Comparison of ENCODE assay signal across 12 mouse cellular contexts in the genomic region with DNA sequence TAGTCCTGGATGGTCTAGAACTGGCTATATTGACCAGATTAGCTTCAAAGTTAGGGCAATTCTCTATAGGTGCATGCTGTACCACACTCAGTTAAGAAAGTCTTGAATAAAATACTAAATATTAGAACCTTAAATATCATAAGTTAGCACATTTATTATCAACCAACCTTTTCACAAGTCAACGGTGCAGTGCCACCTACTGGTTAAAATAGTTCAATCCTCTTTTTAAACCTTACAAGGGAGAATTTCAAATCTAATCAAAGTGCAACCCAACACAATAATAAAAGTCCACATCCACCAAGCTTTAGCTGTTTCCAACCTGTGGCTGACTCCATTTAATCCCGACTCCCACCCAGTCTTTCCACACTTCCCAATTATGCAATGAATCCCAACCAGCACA. TPM values are rescaled to one million over a fixed set of nuclear protein-coding genes. Genes with fewer than 3 reads are reported as not detected.
DNase-seq lines count a peak whose midpoint lies in the region; ATAC-seq and TF ChIP-seq lines count a peak whose summit lies in the region.
"Had no signal": no experiment of that assay in that cellular context is flagged by ENCODE, and none has a peak within 500 bp of the region (broad histone marks: within the 10 kb centered on the region; RNA-seq: fewer than 3 reads in every experiment).

No protein-coding gene starts in this region.

- no peak overlapping the region for H3K4me3 ChIP-seq in embryonic facial prominence, embryonic 11.5 days (ENCODE audit: low read depth, low read length)
- H3K4me3 ChIP-seq in embryonic facial prominence, embryonic 10.5 days, result no peak overlapping the region
- H3K4me3 ChIP-seq in left cerebral cortex, adult 2 months, result no peak overlapping the region
- H3K4me3 ChIP-seq in MEL (ENCODE audit: control insufficient read depth in 1 of 2, insufficient read depth in 1 of 2, low read depth in 2 of 2, low read length in 2 of 2), result no peak overlapping the region
- H3K4me3 ChIP-seq: midbrain, embryonic 10.5 days; stomach, embryonic 15.5 days had no signal

- no peak for ATAC-seq in embryonic facial prominence, embryonic 11.5 days (replicated peaks; ENCODE audit: insufficient number of reproducible peaks, low FRiP score, low TSS enrichment, low read depth)

- TF ChIP-seq RAD21 in MEL (IDR thresholded peaks at IDR 0.05; ENCODE audit: low read depth, low read length), result peak; percentile 16

- no peaks in the 10 kb centered on the region for H3K79me2 ChIP-seq in MEL (ENCODE audit: control insufficient read depth, insufficient read depth, low read length, poor library complexity)

- no peak overlapping the region for H3K9ac ChIP-seq in embryonic facial prominence, embryonic 11.5 days (replicated peaks; ENCODE audit: low read length)
- no peak overlapping the region for H3K9ac ChIP-seq in MEL (ENCODE audit: control insufficient read depth, low read depth, low read length, poor library complexity, severe bottlenecking)
- H3K9ac ChIP-seq: stomach, embryonic 15.5 days had no signal

- H3K27ac ChIP-seq in embryonic facial prominence, embryonic 11.5 days (replicated peaks; ENCODE audit: low read depth, low read length), result no peak overlapping the region
- H3K27ac ChIP-seq in embryonic facial prominence, embryonic 10.5 days (replicated peaks), result no peak overlapping the region
- no peak overlapping the region; the same call in 1 of the 2 replicates for H3K27ac ChIP-seq in left cerebral cortex, adult 2 months
- no peak overlapping the region for H3K27ac ChIP-seq in MEL (ENCODE audit: control insufficient read depth, low read depth, low read length)
- H3K27ac ChIP-seq: midbrain, embryonic 10.5 days; stomach, embryonic 15.5 days had no signal

- no peak overlapping the region for H3K4me2 ChIP-seq in embryonic facial prominence, embryonic 11.5 days (ENCODE audit: low read depth, low read length)
- H3K4me2 ChIP-seq: stomach, embryonic 15.5 days had no signal

- no peaks in the 10 kb centered on the region for H3K27me3 ChIP-seq in embryonic facial prominence, embryonic 11.5 days (ENCODE audit: control insufficient read depth, insufficient read depth, low read length)
- H3K27me3 ChIP-seq in embryonic facial prominence, embryonic 10.5 days (replicated peaks; ENCODE audit: low read depth, poor library complexity, severe bottlenecking), result no peaks in the 10 kb centered on the region
- no peaks in the 10 kb centered on the region for H3K27me3 ChIP-seq in MEL (ENCODE audit: control insufficient read depth in 1 of 2, insufficient read depth in 2 of 2, low read length in 2 of 2)
- H3K27me3 ChIP-seq: CH12.LX; stomach, embryonic 15.5 days had no signal

- TF ChIP-seq EP300 in MEL (IDR thresholded peaks at IDR 0.05; ENCODE audit: low read depth in 1 of 2, low read length in 2 of 2), result no peak

- 56% methylated on average over 2 of the region's 2 CpGs for WGBS in embryonic facial prominence, embryonic 11.5 days
- WGBS in embryonic facial prominence, embryonic 10.5 days, result 66% methylated on average over 2 of the region's 2 CpGs

- no peaks in the 10 kb centered on the region for H3K9me3 ChIP-seq in embryonic facial prominence, embryonic 11.5 days (replicated peaks; ENCODE audit: control insufficient read depth, low read length)
- H3K9me3 ChIP-seq in embryonic facial prominence, embryonic 10.5 days, result no peaks in the 10 kb centered on the region
- H3K9me3 ChIP-seq in MEL (replicated peaks; ENCODE audit: insufficient read depth, low read length), result no peaks in the 10 kb centered on the region
- H3K9me3 ChIP-seq: midbrain, embryonic 10.5 days; stomach, embryonic 15.5 days had no signal

- no peaks in the 10 kb centered on the region for H3K4me1 ChIP-seq in embryonic facial prominence, embryonic 11.5 days (ENCODE audit: control insufficient read depth, insufficient read depth, low read length)
- no peaks in the 10 kb centered on the region for H3K4me1 ChIP-seq in embryonic facial prominence, embryonic 10.5 days
- no peaks in the 10 kb centered on the region for H3K4me1 ChIP-seq in MEL (ENCODE audit: control insufficient read depth in 1 of 2, insufficient read depth in 2 of 2, low read length in 2 of 2)
- H3K4me1 ChIP-seq: midbrain, embryonic 10.5 days had no signal

- TF ChIP-seq CTCF in left cerebral cortex, adult 2 months (IDR thresholded peaks at IDR 0.05), result peak; percentile 61
- peak in 1 of 3 experiments; percentile 20; a peak in 1 of 6 replicates for TF ChIP-seq CTCF in MEL (IDR thresholded peaks at IDR 0.05 in 2 of 3, conservative IDR thresholded peaks at IDR 0.05 in 1 of 3; ENCODE audit: control insufficient read depth in 1 of 3, insufficient read depth in 1 of 3, low read depth in 2 of 3, low read length in 3 of 3, poor library complexity in 1 of 3, severe bottlenecking in 1 of 3)

- DNase-seq in embryonic facial prominence, embryonic 11.5 days (ENCODE audit: low spot score), result peak; percentile 61
- DNase-seq in embryonic facial prominence, embryonic 10.5 days (ENCODE audit: low spot score), result no peak
- DNase-seq in left cerebral cortex, adult 2 months (ENCODE audit: extremely low spot score in 1 of 2, low spot score in 2 of 2), result no peak
- DNase-seq in left cerebral cortex, postnatal 14 days (ENCODE audit: low spot score in 2 of 2), result no peak
- no peak for DNase-seq in MEL (ENCODE audit: low read depth, low spot score)
- DNase-seq in hindlimb bud, embryonic 11.5 days (ENCODE audit: extremely low spot score, low read depth, low spot score), result peak; percentile 3
- no peak for DNase-seq in right cerebral cortex, postnatal 25 days
- DNase-seq in testis, postnatal 14 days (ENCODE audit: low spot score), result no peak
- DNase-seq: adrenal gland, adult 2 months had no signal

- TF ChIP-seq POLR2A in MEL (IDR thresholded peaks at IDR 0.05; ENCODE audit: control insufficient read depth in 1 of 2, insufficient read depth in 1 of 2, low read depth in 1 of 2, low read length in 2 of 2, poor library complexity in 1 of 2), result no peak

- H3K36me3 ChIP-seq in embryonic facial prominence, embryonic 11.5 days (replicated peaks; ENCODE audit: control insufficient read depth, insufficient read depth, low read depth, low read length), result no peaks in the 10 kb centered on the region
- peaks cover 43% of the 10 kb centered on the region for H3K36me3 ChIP-seq in embryonic facial prominence, embryonic 10.5 days (replicated peaks)
- no peaks in the 10 kb centered on the region for H3K36me3 ChIP-seq in MEL (ENCODE audit: control insufficient read depth in 1 of 2, insufficient read depth in 2 of 2, low read length in 2 of 2)

- intact Hi-C loops in left cerebral cortex, adult 2 months (cut with DNase I), result loop anchor here (10.0 kb wide), 2 partner anchors 139 to 229 kb away; no protein-coding TSS in a partner anchor
- intact Hi-C loops in left cerebral cortex, postnatal 14 days (cut with DNase I), result loop anchor here (10.0 kb wide), 1 partner anchor 139 kb away; no protein-coding TSS in a partner anchor

TF ChIP-seq in MEL, 35 proteins besides CTCF, POLR2A, EP300 and RAD21:
- TF ChIP-seq SMC3 (IDR thresholded peaks at IDR 0.05; ENCODE audit: low read depth, low read length) (peak; percentile 17; the same call in 1 of the 2 replicates), MAFK (IDR thresholded peaks at IDR 0.05; ENCODE audit: borderline replicate concordance, low read depth, low read length) (no peak)

RNA-seq across cellular contexts. Expression of gene Ccdc141, which starts 33.5 kb away (rescaled TPM):
- polyA plus RNA-seq in embryonic facial prominence, embryonic 11.5 days (2014; fragmentation: Nextera tagmentation; extraction: Ambion mirVana), result 4.5 and 5.6 TPM in 2 replicates
- 4.8 and 6.5 TPM in 2 replicates for polyA plus RNA-seq in embryonic facial prominence, embryonic 10.5 days (2016; fragmentation: Nextera tagmentation; extraction: Ambion mirVana)
- 10 to 100 TPM; 18.5 to 28.2 TPM for total RNA-seq in left cerebral cortex, adult 2 months (2021)
- 10 to 100 TPM; 23.5 to 34.0 TPM for total RNA-seq in left cerebral cortex, postnatal 14 days (2021)
- total RNA-seq in MEL (2012; rRNA removed), result 0.52 and 0.54 TPM in 2 replicates
- 1 to 10 TPM in 1 of 2 experiments, not detected in 1; 1.1 TPM for polyA plus RNA-seq in MEL (2012; ENCODE audit: insufficient read depth in 1 of 2, insufficient read length in 2 of 2, low read depth in 1 of 2, low replicate concordance in 2 of 2, missing spikeins in 1 of 2)
- total RNA-seq: CH12.LX had no signal

Comparison
In these comparisons a context has a peak if more than half of its experiments do, and no peak if none do; other contexts are left out.
1. DNase-seq: peak in embryonic facial prominence, embryonic 11.5 days (single experiment) and hindlimb bud, embryonic 11.5 days (single experiment); none in embryonic facial prominence, embryonic 10.5 days (single experiment), left cerebral cortex, adult 2 months (0 of 2), left cerebral cortex, postnatal 14 days (0 of 2), MEL (single experiment), right cerebral cortex, postnatal 25 days (single experiment) and testis, postnatal 14 days (single experiment).
2. RNA of gene Ccdc141, which starts 33.5 kb away (total RNA-seq): 23.5 to 34.0 TPM in left cerebral cortex, postnatal 14 days and 18.5 to 28.2 TPM in left cerebral cortex, adult 2 months; 0.52 to 0.54 TPM in MEL; every median in the first group is over 10 times any median in the second.